Mouse (Mus musculus): ENCODE data around the gene Zfp59.

The Zfp59 gene

DNA sequence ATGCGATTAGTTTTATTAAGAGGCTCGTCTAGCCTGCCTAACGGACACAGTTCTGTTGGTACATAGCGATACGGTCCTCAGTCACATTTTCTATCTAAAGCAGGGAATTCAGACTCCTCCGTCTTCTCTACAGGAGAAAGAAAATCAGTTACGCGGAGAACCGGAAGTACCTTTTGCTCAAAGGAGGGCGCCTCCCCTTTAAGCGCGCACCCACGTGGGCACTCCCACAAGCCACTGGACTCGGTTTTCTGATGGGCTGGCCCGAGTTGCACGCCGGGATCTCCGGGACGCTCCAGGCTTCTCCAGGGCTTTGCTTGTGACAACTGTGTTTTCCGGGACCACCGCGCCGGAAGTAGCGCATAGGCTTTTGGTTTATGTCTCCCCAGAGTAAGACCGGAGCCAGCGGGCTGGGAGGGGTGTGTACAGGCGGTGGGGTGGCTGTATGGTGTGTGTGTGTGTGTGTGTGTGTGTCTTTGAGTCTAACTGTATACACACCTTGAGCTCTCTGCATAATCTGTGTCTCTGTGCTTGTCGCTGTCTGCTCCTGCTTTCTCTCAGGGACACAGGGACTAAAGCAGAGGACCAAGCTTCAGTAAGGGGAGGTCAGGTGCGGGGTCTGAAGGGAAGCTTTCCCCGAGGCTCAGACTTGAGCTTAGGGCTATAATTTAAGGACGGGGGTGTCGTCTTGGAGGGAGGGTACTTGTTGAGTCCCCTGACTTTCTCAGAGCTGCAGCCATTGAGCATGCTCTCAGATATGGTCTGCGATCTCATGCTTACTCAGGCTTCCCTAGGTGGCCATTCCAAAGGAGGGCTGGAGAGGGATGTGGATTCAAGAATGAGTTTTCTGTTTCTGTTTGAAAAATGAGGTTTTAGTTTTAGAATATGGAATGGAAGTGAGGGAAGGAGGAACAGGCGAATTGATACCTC, at the start of gene Zfp59:
Gene Zfp59, plus strand, starts transcription at position 285 of the 927 bp plus-strand sequence.
- 2% methylated on average over 34 of the region's 34 CpGs for WGBS

DNA sequence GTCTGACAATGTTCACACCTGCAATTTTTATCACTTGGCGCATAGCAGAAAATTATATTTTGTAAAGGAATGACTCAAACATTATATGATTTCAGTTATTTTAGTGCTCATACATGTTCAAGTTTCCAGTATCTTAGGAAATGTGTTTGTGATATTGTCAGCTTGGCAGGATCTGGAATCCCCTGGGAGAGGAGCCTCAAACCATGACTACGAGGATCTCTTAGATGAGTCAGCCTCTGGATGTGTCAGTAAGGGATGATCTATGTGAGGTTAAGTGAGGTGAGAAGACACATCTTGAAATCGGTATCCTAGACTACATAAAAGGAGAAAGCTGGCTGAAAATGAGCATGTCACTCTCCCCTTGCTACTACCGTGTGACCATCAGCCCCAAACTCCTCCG, 49.1 kb upstream of the Zfp59 start:
- WGBS: 76% methylated on average over 5 of the region's 5 CpGs

DNA sequence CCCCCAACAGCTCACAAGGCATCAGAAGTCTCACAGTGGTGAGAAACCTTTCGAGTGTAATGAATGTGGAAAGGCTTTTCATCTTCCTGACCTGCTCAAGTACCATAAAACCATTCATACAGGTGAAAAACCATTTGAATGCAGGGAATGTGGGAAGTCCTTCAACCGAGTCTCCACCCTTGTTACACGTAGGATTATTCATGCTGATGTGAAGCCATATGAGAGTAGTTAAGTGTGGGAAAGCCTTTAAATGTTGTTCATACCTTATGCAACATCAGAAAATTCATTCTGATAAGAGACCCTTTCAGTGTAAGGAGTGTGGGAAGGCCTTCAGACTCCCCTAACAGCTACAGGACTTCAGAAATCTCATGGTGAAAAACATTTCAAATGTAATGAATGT, 44.5 kb upstream of the Zfp59 start:
- WGBS: 57% methylated on average over 3 of the region's 3 CpGs

GRCm38 (mm10) chr7:27797906-27798811, 40.2 kb upstream of the Zfp59 start:
- 32% methylated on average over 7 of the region's 8 CpGs for WGBS

DNA sequence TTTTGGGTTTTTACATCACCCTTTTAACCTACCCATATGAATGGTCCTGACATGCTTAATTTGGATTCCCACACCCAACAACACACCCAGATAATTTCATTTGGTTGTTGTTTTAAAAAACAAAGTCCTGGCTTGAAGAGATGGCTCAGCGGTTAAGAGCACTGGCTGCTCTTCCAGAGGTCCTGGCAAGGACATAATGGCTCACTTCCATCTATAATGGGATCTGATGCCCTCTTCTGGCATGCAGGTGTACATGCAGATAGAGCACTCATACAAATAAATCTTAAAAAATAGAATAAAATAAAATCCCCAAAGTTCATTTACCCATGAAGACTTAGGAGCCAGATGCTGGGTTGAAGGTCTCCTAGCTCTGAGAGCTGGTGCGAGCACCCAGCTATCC, 37.3 kb upstream of the Zfp59 start:
- WGBS: 57% methylated on average over 2 of the region's 2 CpGs

DNA sequence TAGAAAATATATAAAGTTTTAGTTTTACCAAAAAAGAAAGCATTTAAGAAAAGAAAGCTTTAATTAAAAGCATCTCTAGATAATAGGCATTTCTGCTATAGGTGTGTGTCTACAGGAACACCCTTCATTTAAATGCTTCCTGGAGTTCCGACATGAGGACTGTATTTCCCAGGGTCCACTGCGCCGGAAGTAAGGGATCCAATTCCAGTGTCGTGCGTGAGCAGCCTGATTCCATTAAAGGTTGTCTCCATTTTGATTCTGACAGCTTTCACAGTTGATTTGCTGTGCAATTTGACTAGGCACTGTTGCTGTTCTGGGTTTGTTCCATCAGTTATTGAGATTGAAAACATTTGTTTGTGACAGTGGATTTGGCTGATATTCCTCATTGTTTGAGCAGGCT, 35.4 kb upstream of the Zfp59 start:
- 62% methylated on average over 5 of the region's 5 CpGs for WGBS

GRCm38 (mm10) chr7:27804297-27805030, 33.9 kb upstream of the Zfp59 start:
- under 1% methylated on average over 25 of the region's 25 CpGs for WGBS

- 81% methylated on average over 3 of the region's 3 CpGs for whole genome bisulfite sequencing
These were observed 31.5 kb upstream of the Zfp59 start, which contains the start of gene Zfp626 for GRCm38 (mm10) chr7:27806896-27807295. Gene Zfp626, plus strand, starts transcription at chr7:27807196.

DNA sequence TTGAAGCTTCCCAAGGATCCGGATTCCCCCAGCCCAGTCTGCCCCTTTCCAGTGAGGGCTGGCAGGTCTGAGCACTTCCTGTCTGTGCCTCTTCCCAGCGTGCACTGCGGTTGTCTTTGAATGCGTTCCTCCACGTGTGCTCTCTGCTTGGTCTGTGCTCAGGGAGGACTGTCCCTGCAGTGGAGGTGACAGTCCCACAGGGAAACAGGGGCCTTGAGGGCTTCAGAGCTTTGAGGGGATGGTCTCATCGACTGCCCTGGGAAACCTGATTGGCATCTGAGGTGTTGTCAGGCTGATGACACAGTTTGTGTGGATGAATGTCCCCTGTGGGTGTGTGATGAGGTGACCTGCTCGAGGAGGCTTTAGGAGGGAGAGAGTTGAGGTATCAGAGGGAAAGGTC, 31.1 kb upstream of the Zfp59 start:
- whole genome bisulfite sequencing: 80% methylated on average over 7 of the region's 7 CpGs

DNA sequence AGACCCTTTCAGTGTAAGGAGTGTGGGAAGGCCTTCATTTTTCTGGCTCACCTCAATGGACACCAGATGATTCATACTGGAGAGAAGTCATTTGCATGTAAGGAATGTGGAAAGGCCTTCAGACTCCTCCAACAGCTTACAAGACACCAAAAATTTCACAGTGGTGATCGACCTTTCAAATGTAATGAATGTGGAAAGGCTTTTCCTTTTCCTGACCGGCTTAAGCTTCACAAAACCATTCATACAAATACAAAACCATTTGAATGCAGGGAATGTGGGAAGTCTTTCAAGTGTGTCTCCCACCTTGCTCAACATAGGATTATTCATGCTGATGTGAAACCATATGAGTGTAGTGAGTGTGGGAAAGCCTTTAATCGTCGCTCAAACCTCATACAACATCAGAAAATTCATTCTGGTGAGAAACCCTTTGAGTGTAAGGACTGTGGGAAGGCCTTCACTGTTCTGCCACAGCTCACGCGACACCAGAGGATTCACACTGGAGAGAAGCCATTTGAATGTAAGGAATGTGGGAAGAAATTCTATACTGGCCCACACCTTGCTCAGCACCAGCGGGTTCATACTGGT, 19.8 kb upstream of the Zfp59 start:
- WGBS: 79% methylated on average over 7 of the region's 7 CpGs

DNA sequence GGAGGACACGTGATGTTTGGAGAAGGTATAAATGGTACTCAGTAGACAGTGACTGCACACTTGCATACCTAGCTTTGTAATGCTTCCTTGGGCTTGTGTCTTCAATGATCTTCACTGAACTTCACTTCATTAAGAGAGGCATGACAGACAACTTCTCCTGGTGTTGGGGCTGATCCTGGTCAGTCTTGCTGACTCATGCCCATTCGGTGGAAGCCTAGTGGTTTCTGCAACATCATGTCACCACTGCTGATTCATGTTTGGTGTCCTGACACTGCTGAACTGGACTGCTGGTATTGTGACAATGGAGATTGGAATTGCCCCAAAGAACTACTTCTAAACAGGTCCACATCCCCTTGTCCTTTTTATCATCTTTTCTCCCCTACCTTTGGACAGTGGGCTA, 4.3 kb upstream of the Zfp59 start:
- 85% methylated on average over 2 of the region's 2 CpGs for WGBS

GRCm38 (mm10) chr7:27837896-27838295, 511 bp upstream of the Zfp59 start:
- 19% methylated on average over 6 of the region's 6 CpGs for WGBS

- WGBS: 93% methylated on average over 7 of the region's 7 CpGs
These were observed 1.2 kb downstream of the Zfp59 start for GRCm38 (mm10) chr7:27839596-27839995.

GRCm38 (mm10) chr7:27840104-27840503, 1.7 kb downstream of the Zfp59 start:
- WGBS: 80% methylated on average over 6 of the region's 6 CpGs

DNA sequence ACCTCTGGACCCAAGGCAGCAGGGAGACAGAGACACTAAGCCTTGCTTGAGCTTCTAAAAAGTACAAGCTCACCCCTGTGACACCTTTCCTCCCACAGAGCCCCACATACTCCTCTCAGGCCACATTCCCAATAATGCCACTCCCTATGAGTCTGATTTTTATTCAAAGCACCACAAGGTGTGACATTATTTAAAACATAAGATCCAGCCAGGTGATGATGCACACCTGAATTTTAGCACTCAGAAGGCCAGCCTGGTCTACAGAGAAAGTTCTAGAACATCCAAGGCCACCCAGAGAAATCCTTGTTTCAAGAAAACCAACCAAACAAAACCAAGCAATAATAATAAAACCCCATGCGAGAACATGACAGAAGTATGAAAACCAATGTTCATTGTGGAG, 18.8 kb downstream of the Zfp59 start, which contains the start of gene Zfp607a:
Gene Zfp607a, plus strand, starts transcription at position 301 of the 400 bp plus-strand sequence.
- 97% methylated on average over 1 of the region's 1 CpGs for WGBS

DNA sequence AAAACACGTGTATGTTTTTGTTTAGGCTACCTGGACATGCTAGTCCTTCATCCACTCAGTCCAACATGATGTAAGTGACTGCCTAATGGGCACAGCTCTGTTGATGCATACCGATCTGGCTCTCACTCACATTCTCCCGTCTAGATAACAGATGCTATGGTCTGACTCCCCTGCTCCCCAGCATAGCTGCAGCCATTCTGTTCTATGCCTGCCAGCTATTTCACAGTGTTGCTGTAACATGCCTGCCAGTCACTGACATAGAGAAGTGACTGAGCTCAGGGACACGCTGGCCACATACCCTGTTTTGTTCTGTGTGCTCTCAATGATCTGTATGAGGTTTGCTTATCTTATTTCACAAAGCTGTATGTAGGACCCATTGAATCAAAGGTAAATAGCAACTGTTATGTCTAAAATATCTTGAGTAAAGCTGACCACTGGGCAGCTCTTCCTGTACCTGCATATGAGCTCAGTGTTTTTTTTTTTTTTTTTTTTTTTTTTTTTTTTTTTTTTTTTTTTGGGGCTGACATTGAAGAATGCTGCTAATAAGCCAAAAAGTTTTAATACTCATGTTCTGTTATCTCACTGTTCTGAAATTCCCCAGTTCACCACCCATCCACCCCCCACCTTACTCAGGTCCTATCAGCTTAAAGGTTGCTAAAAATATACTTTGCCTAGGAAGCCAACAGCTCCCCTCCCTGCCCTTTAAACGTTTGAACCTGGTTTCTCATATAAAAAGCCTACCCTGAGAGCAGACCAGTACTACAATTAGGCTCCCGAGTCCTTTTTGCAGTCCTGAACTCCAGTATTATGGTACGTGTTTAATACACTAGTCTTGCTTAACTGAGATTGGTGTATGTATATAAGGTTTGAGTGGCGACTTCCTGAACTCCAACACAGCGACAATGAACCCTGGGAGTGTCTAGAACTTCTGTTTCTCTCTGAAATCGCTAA, 21.2 kb downstream of the Zfp59 start:
- WGBS: 14% methylated on average over 10 of the region's 10 CpGs

GRCm38 (mm10) chr7:27860396-27861235, 22.2 kb downstream of the Zfp59 start:
- WGBS: 1% methylated on average over 22 of the region's 22 CpGs

- WGBS: 70% methylated on average over 5 of the region's 5 CpGs
These were observed 24.2 kb downstream of the Zfp59 start for GRCm38 (mm10) chr7:27862578-27862977.

DNA sequence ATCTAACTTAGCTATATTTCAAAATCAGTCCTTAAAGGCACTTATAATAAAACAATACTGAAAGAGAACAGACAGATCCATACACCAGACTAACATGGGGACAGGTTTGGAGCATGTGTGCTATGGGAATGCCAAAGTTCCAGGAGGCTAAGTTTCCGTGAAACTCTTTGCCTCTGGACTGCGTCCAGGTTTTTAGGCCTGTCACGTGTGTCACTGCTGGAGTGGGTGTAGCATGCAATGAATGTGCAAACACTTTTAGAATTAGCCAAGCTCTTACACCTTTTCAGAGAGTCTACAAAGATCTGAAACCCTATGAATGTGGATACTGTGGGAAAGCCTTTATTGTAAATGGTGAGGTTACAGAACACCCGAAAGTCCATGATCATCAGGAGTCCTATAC, 43.3 kb downstream of the Zfp59 start:
- 88% methylated on average over 4 of the region's 4 CpGs for WGBS
